Mouse (Mus musculus) brain, embryonic 14.5 days (tissue): ENCODE measurements around the gene Elp4.

ENCODE experiments used
- CTCF ChIP-seq: fragments of 200-500 bp; IDR thresholded peaks from 2 replicates; pipeline ENCODE4 v1.5.1; 2012; ENCODE audit warnings: inconsistent platforms, mild to moderate bottlenecking, moderate library complexity, borderline replicate concordance; ENCODE audit not compliant: insufficient read depth, insufficient read length; ENCODE audit errors: extremely low read depth
- POLR2A ChIP-seq: fragments of 200-500 bp; IDR thresholded peaks from 2 replicates; pipeline ENCODE4 v1.6.1; 2012; ENCODE audit warnings: mild to moderate bottlenecking, inconsistent platforms, borderline replicate concordance; ENCODE audit not compliant: poor library complexity, insufficient read depth, insufficient read length, severe bottlenecking; ENCODE audit errors: extremely low read depth

DNA sequence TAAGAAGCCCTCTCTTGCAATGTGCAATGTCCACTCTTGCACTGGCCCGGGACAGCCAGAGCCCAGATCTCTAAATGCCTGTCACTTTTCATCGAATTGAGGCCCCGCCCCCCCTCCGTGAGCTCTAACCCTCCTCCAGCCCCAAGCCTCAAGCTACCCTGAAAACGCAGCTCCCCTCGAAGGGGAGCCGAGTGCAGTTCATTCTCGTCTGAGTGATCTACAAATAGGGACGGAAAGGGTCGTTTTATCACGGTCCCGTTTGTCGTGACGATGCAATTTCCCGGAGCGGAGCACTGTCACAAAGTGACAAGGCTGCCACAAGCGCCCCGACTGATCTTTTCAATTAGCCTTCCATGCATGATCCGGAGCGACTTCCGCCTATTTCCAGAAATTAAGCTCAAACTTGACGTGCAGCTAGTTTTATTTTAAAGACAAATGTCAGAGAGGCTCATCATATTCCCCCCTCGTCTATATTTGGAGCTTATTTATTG is 222.3 kb downstream of the Elp4 start:
- TF ChIP-seq POLR2A (no peak), CTCF (no peak)
